Comparison of ENCODE assay signal across 8 mouse cellular contexts in the genomic region with DNA sequence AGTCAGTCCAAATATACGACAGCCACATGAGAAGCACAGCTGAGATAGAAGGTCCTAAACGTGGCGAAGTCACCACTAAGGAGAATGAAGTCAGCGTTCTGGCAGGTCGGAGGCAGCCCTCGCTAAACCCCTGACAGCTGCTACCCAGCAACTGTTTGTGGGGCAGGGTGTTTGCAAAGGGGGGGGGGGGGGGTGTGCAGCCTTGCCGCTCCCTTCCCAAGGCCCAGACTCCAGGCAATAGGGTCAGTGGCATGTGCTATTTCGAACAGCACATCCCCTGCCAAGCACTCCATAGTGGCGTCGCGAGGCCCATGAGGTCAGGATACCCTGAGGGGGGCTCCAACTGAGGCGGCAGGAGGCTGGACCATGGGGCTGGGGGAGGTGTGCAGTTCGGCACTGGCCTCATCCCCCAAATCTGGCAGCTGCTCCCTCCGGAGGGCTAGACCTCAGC. TPM values are rescaled to one million over a fixed set of nuclear protein-coding genes. Genes with fewer than 3 reads are reported as not detected.
DNase-seq lines count a peak whose midpoint lies in the region; ATAC-seq and TF ChIP-seq lines count a peak whose summit lies in the region.

No protein-coding gene starts in this region.

- in situ Hi-C loops in ES-E14 (cut with MboI; ENCODE audit: low sequenced_read_pairs in 2 of 2, unreplicated experiment in 2 of 2), result no loop called here

- H3K36me3 ChIP-seq in heart, embryonic 12.5 days, result peaks cover 4% of the 10 kb centered on the region; the same call in 1 of the 2 replicates
- no peaks in the 10 kb centered on the region for H3K36me3 ChIP-seq in ES-E14 (ENCODE audit: control insufficient read depth, insufficient read depth, low read length, poor library complexity, severe bottlenecking)
- H3K36me3 ChIP-seq in liver, embryonic 11.5 days (ENCODE audit: control insufficient read depth, insufficient read depth, low read length), result no peaks in the 10 kb centered on the region

- H3K27me3 ChIP-seq in heart, embryonic 12.5 days (replicated peaks), result no peaks in the 10 kb centered on the region
- no peaks in the 10 kb centered on the region for H3K27me3 ChIP-seq in liver, embryonic 11.5 days (replicated peaks; ENCODE audit: control insufficient read depth, insufficient read depth, low read length)

- peak overlapping the region; percentile 95 for H3K4me2 ChIP-seq in heart, embryonic 12.5 days
- peak overlapping the region; percentile 93 for H3K4me2 ChIP-seq in liver, embryonic 11.5 days

- peaks cover 8% of the 10 kb centered on the region for H3K9me3 ChIP-seq in heart, embryonic 12.5 days (replicated peaks)
- no peaks in the 10 kb centered on the region for H3K9me3 ChIP-seq in ES-E14 (ENCODE audit: control insufficient read depth, insufficient read depth, low read depth, low read length)
- 0 out of 2 replicates have a peak, but pooled peaks cover 6% of the 10 kb centered on the region for H3K9me3 ChIP-seq in liver, embryonic 11.5 days (ENCODE audit: control insufficient read depth, low read length)

- peak overlapping the region; percentile 84 for H3K27ac ChIP-seq in heart, embryonic 12.5 days (ENCODE audit: poor library complexity, severe bottlenecking)
- H3K27ac ChIP-seq in ES-E14 (ENCODE audit: insufficient read depth, low read depth, low read length, poor library complexity, severe bottlenecking), result no peak overlapping the region
- no peak overlapping the region; the same call in 1 of the 2 replicates for H3K27ac ChIP-seq in liver, embryonic 11.5 days (ENCODE audit: low read depth, low read length)

- intact Hi-C loops in heart, postnatal 36 days (cut with DNase I), result loop anchor here (2.0 kb wide), 1 partner anchor 166 kb away; no protein-coding TSS in a partner anchor

- no peak for DNase-seq in heart, postnatal 36 days
- no peak for DNase-seq in ES-E14 (ENCODE audit: low read depth, low spot score)
- DNase-seq in gastrocnemius, adult 8-10 months (ENCODE audit: low spot score in 2 of 2), result peak; percentile 20 to 69
- no peak for DNase-seq in liver, embryonic 11.5 days (ENCODE audit: low spot score)
- DNase-seq in ovary, postnatal 36 days (ENCODE audit: low spot score), result no peak
- DNase-seq in frontal cortex, postnatal 36 days (ENCODE audit: low spot score in 2 of 2), result no peak

- H3K4me1 ChIP-seq in heart, embryonic 12.5 days (replicated peaks), result peaks cover 17% of the 10 kb centered on the region; the same call in 1 of the 2 replicates
- H3K4me1 ChIP-seq in ES-E14 (ENCODE audit: control insufficient read depth in 2 of 2, insufficient read depth in 2 of 2, low read length in 2 of 2, poor library complexity in 1 of 2), result peaks cover 0 to 18% of the 10 kb centered on the region in 2 experiments; a peak in 2 of 4 replicates
- H3K4me1 ChIP-seq in liver, embryonic 11.5 days (replicated peaks; ENCODE audit: control insufficient read depth, insufficient read depth, low read length), result peaks cover 7% of the 10 kb centered on the region

- peak overlapping the region; percentile 63 for H3K4me3 ChIP-seq in heart, embryonic 12.5 days
- H3K4me3 ChIP-seq in ES-E14 (ENCODE audit: insufficient read depth in 1 of 2, low read depth in 1 of 2, low read length in 2 of 2, poor library complexity in 1 of 2, severe bottlenecking in 1 of 2), result peak overlapping the region; percentile 84 to 90
- peak overlapping the region; percentile 60 for H3K4me3 ChIP-seq in liver, embryonic 11.5 days (ENCODE audit: low read depth, low read length)

- peak; percentile 69 for ATAC-seq in heart, embryonic 12.5 days (ENCODE audit: insufficient number of reproducible peaks, low FRiP score)
- ATAC-seq in liver, embryonic 11.5 days (replicated peaks; ENCODE audit: low FRiP score), result peak; percentile 73; the same call in 1 of the 2 replicates
- no peak for ATAC-seq in CD4-positive, CD25-positive, alpha-beta regulatory T cell, adult 4 months

- peak overlapping the region; percentile 76 for H3K9ac ChIP-seq in heart, embryonic 12.5 days
- H3K9ac ChIP-seq in ES-E14 (ENCODE audit: insufficient read depth, low read depth, low read length, poor library complexity, severe bottlenecking), result peak overlapping the region; percentile 89
- peak overlapping the region; percentile 79 for H3K9ac ChIP-seq in liver, embryonic 11.5 days (ENCODE audit: low read depth, low read length)

- WGBS in heart, embryonic 12.5 days, result 7% methylated on average over 14 of the region's 14 CpGs
- WGBS in liver, embryonic 11.5 days, result 5% methylated on average over 14 of the region's 14 CpGs

TF ChIP-seq in ES-E14, 5 proteins besides CTCF, POLR2A, EP300 and RAD21:
- TF ChIP-seq MAFK (IDR thresholded peaks at IDR 0.05; ENCODE audit: insufficient read depth, low read depth, low read length) (no peak), HCFC1 (IDR thresholded peaks at IDR 0.05; ENCODE audit: borderline replicate concordance, insufficient read depth, low read length) (no peak; the same call in 1 of the 2 replicates), ZNF384 (IDR thresholded peaks at IDR 0.05; ENCODE audit: low read depth, low read length) (no peak), CHD2 (IDR thresholded peaks at IDR 0.05; ENCODE audit: low read depth, low read length) (no peak), ZC3H11A (IDR thresholded peaks at IDR 0.05; ENCODE audit: borderline replicate concordance, low read depth, low read length) (no peak)

RNA-seq across cellular contexts. Expression of gene Tmem109, which starts 0.8 kb away (rescaled TPM):
- polyA plus RNA-seq in heart, embryonic 12.5 days (2016; fragmentation: Nextera tagmentation; extraction: Ambion mirVana), result 67.4 and 70.9 TPM in 2 replicates
- 100 to 1,000 TPM in 1 of 2 experiments, 10 to 100 TPM in 1; 97.4 to 107 TPM for total RNA-seq in heart, postnatal 36 days (2021)
- total RNA-seq in ES-E14 (2012; rRNA removed), result 25.3 and 35.3 TPM in 2 replicates
- total RNA-seq in gastrocnemius, adult 8-10 months (2022), result 100 to 1,000 TPM; 228 to 296 (median 253) TPM
- 42.7 and 45.4 TPM in 2 replicates for polyA plus RNA-seq in liver, embryonic 11.5 days (2014; fragmentation: Nextera tagmentation; extraction: Ambion mirVana)
- 10 to 100 TPM; 57.5 to 82.3 TPM for polyA plus RNA-seq in CD4-positive, CD25-positive, alpha-beta regulatory T cell, adult 4 months (2017; shearing (Covaris generic))

RNA-seq across cellular contexts. Expression of gene Tmem132a, which starts 11.3 kb away (rescaled TPM):
- polyA plus RNA-seq in heart, embryonic 12.5 days (2016; fragmentation: Nextera tagmentation; extraction: Ambion mirVana), result 61.5 and 62.2 TPM in 2 replicates
- 10 to 100 TPM; 12.4 to 14.8 TPM for total RNA-seq in heart, postnatal 36 days (2021)
- total RNA-seq in ES-E14 (2012; rRNA removed), result 41.4 and 84.8 TPM in 2 replicates
- total RNA-seq in gastrocnemius, adult 8-10 months (2022), result 1 to 10 TPM; 2.7 to 4.3 (median 3.4) TPM
- 27.2 and 27.7 TPM in 2 replicates for polyA plus RNA-seq in liver, embryonic 11.5 days (2014; fragmentation: Nextera tagmentation; extraction: Ambion mirVana)
- polyA plus RNA-seq in CD4-positive, CD25-positive, alpha-beta regulatory T cell, adult 4 months (2017; shearing (Covaris generic)), result under 1 TPM in 1 of 2 experiments, not detected in 1; 0.39 TPM

RNA-seq across cellular contexts. Expression of gene Prpf19, which starts 14.0 kb away (rescaled TPM):
- polyA plus RNA-seq in heart, embryonic 12.5 days (2016; fragmentation: Nextera tagmentation; extraction: Ambion mirVana), result 24.9 and 26.2 TPM in 2 replicates
- total RNA-seq in heart, postnatal 36 days (2021), result 100 to 1,000 TPM; 218 to 273 TPM
- total RNA-seq in ES-E14 (2012; rRNA removed), result 121 and 146 TPM in 2 replicates
- 100 to 1,000 TPM; 151 to 188 (median 167) TPM for total RNA-seq in gastrocnemius, adult 8-10 months (2022)
- 45.7 and 46.8 TPM in 2 replicates for polyA plus RNA-seq in liver, embryonic 11.5 days (2014; fragmentation: Nextera tagmentation; extraction: Ambion mirVana)
- 10 to 100 TPM; 10.4 to 24.8 TPM for polyA plus RNA-seq in CD4-positive, CD25-positive, alpha-beta regulatory T cell, adult 4 months (2017; shearing (Covaris generic))

RNA-seq across cellular contexts. Expression of gene Zp1, which starts 39.4 kb away (rescaled TPM):
- polyA plus RNA-seq in heart, embryonic 12.5 days (2016; fragmentation: Nextera tagmentation; extraction: Ambion mirVana), result not detected in 2 replicates
- total RNA-seq in heart, postnatal 36 days (2021), result not detected
- total RNA-seq in ES-E14 (2012; rRNA removed), result 0.09 TPM in 1 of 2 replicates, not detected in the other
- total RNA-seq in gastrocnemius, adult 8-10 months (2022), result not detected
- not detected in 2 replicates for polyA plus RNA-seq in liver, embryonic 11.5 days (2014; fragmentation: Nextera tagmentation; extraction: Ambion mirVana)
- polyA plus RNA-seq in CD4-positive, CD25-positive, alpha-beta regulatory T cell, adult 4 months (2017; shearing (Covaris generic)), result not detected

RNA-seq across cellular contexts. Expression of gene Slc15a3, which starts 41.5 kb away (rescaled TPM):
- 0.23 and 0.41 TPM in 2 replicates for polyA plus RNA-seq in heart, embryonic 12.5 days (2016; fragmentation: Nextera tagmentation; extraction: Ambion mirVana)
- 1 to 10 TPM; 2.2 to 2.4 TPM for total RNA-seq in heart, postnatal 36 days (2021)
- 2.2 and 5.6 TPM in 2 replicates for total RNA-seq in ES-E14 (2012; rRNA removed)
- under 1 TPM; 0.08 to 0.45 (median 0.22) TPM for total RNA-seq in gastrocnemius, adult 8-10 months (2022)
- polyA plus RNA-seq in liver, embryonic 11.5 days (2014; fragmentation: Nextera tagmentation; extraction: Ambion mirVana), result 1.1 and 1.2 TPM in 2 replicates
- 1 to 10 TPM; 2.0 to 4.2 TPM for polyA plus RNA-seq in CD4-positive, CD25-positive, alpha-beta regulatory T cell, adult 4 months (2017; shearing (Covaris generic))

Comparison
In these comparisons a context has a peak if more than half of its experiments do, and no peak if none do; other contexts are left out.
1. DNase-seq: peak in gastrocnemius, adult 8-10 months (2 of 2); none in heart, postnatal 36 days (0 of 2), ES-E14 (single experiment), liver, embryonic 11.5 days (single experiment), ovary, postnatal 36 days (single experiment) and frontal cortex, postnatal 36 days (0 of 2).
2. Peak in every context shown above with its lines, with median percentiles within 50 percentile points of each other: H3K4me3 ChIP-seq and H3K9ac ChIP-seq.